Mouse (Mus musculus) gastrocnemius, postnatal 14 days (tissue): ENCODE measurements around the gene Hist1h2af. TPM values are rescaled to one million over a fixed set of nuclear protein-coding genes. Genes with fewer than 3 reads are reported as not detected.
"Not testable (repeated sequence)": the region's sequence is repeated elsewhere in the genome, so short reads cannot be mapped to it uniquely, and the experiment has no call there.

Source experiments
- DNase-seq: peaks from one replicate; pipeline ENCODE4 v3.0.0; 2021; ENCODE audit warnings: mixed read lengths
- intact Hi-C: fragments of 180-260 bp; cut with DNase I; formaldehyde crosslinking; loops from one replicate; pipeline ENCODE4 v1.15.1; 2025; ENCODE audit warnings: low total_unique reads
- total RNA-seq, 2 experiments: library from RNA; stranded (reverse); gene quantifications; 2 replicates each; pipeline ENCODE4 v1.2.3; 2021

Hist1h2af gene
- total RNA-seq, 2 experiments from 2014 or later = 61.2 to 77.1 TPM

DNA sequence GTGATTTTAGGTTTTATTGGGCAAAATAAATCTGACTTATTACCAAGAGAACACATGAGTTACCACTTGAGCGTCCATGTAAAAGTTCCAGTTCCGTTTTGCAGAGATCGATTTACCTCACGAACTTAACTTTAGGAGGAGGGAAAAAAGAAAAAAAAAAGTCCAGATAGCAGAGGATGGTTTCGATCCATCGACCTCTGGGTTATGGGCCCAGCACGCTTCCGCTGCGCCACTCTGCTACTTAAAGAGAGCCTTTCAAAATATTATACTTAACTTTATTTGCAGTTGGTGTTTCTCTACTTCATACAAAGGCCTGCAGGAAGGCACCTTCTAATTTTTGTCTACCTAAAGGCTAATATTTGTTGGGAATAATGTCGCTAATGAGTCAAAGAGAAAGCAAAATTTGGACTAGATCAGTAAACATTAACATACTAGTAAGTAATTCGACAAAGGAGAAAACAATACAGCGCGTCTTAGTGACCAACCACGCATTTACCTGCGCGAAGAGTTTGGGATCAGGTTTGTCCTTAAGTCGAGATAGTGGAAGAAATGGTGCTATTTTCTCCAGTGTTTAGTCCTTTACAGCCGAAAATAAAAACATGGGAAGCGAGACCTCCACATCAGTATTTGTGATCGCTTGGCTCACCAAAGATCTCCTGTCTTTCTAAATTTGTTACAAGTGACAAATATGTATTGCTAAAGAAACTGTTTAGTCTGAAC lies 3.4 kb upstream of the Hist1h2af start:
- DNase-seq = peak; percentile 28
- intact Hi-C loops = no loop called here

DNA sequence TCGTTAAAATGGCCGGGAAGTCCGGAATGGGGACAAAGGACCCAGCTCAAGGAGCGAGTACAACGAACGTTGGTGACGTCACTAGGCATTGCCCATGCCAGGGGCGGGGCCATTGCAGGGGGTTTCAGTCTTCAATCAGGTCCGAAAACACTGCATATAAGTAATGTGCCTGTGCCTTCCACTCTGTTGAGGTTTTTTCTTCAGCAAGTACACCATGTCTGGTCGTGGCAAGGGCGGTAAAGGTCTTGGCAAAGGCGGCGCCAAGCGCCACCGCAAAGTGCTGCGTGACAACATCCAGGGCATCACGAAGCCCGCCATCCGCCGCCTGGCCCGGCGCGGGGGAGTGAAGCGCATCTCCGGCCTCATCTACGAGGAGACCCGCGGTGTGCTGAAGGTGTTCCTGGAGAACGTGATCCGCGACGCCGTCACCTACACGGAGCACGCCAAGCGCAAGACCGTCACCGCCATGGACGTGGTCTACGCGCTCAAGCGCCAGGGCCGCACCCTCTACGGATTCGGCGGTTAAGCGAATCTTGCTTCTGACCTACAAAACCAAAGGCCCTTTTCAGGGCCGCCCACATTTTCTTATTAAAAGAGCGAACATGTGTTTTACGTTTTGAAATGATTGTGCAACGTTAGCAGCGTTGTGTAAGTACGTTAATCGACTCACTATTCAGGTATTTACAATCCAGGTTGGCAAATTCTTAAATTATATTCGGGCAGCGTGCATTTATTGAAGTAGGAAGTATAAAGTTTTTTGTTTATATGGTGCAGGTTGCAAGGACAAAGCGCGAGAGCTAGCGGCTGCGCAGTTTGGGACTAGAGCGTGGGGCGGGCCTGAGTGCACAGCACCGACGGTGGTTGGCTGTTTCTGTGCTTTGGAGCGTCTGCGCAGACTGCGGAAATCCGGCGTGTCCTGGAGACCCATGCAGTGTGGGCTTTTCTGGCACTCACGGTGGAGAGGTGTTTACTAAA lies 2.5 kb upstream of the Hist1h2af start, which contains the start of gene Hist1h4h:
Gene Hist1h4h, plus strand, starts transcription at position 150 of the 975 bp plus-strand sequence.
- intact Hi-C loops = no loop called here
- DNase-seq = peak; percentile 91

- DNase-seq = no peak
- intact Hi-C loops = no loop called here
These were observed 1.2 kb upstream of the Hist1h2af start for GRCm38 (mm10) chr13:23532262-23533075.

GRCm38 (mm10) chr13:23534368-23535131 lies 844 bp downstream of the Hist1h2af start:
- DNase-seq = no peak
- intact Hi-C loops = no loop called here

DNA sequence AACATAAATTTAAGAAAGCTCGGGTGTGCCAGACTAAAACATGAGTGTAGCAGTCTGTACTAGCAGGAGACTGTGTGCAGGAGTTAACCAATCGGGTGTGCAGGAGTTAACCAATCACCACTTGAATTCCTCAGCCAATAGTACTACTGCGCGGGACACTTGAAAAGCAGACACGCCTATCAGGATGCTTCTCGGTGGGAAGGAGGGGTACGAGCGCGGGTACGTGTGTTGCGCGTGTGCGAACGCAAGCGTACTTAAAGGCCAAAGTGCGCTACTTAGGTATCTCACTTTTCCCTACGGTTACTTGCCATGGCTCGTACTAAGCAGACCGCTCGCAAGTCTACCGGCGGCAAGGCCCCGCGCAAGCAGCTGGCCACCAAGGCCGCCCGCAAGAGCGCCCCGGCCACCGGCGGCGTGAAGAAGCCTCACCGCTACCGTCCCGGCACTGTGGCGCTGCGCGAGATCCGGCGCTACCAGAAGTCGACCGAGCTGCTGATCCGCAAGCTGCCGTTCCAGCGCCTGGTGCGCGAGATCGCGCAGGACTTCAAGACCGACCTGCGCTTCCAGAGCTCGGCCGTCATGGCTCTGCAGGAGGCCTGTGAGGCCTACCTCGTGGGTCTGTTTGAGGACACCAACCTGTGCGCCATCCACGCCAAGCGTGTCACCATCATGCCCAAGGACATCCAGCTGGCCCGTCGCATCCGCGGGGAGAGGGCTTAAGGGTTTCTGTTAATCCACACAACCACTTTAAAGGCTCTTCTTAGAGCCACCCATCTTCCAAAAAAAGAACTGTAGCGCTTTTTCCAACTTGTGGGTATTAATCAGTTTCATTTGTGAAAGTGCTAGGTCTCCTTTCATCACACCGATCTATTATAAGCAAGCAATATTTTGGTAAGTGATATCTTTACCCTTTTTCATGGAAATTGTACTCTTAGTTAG lies 1.7 kb downstream of the Hist1h2af start, which contains the start of gene Hist1h3g:
Gene Hist1h3g, plus strand, starts transcription at position 286 of the 939 bp plus-strand sequence.
- intact Hi-C loops = not testable (repeated sequence)
- DNase-seq = peak; percentile 76

- intact Hi-C loops = no loop called here
- DNase-seq = no peak
These were observed 2.5 kb downstream of the Hist1h2af start for GRCm38 (mm10) chr13:23536076-23536822.

DNA sequence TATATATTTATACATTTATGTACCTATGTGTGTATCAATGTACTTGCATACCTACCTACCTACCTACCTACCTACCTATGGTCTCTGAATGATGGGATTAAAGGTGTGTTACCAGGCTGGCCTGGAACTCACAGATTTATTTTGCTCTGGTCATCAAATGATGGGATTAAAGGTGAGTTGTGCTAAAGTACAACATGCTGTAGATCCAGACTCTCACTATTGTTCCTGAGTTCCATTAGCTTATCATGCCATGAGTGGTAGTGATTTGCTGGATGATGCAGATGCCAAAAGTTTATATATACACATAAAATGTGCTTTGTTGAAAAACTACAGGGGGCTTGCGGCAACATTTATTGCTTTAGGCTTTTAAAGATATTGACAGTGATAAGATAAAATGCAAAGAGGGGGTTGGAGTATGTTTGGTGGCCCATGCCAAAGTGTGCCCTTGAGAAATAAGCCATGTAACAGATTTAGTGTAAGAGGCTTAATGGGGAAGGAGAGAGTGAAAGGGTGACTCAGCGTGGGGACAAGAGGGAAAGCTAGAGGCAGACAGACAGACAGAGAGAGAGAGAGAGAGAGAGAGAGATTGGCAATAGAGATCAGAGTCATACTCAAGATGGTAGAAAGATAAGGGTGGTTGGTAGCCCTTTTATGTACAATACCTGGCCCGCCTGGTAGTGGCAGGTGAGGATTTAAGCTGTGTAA lies 3.5 kb downstream of the Hist1h2af start:
- intact Hi-C loops = no loop called here
- DNase-seq = no peak

GRCm38 (mm10) chr13:23538249-23538648 lies 4.5 kb downstream of the Hist1h2af start:
- no peak for DNase-seq
- intact Hi-C loops = no loop called here

- DNase-seq, intact Hi-C loops: not testable (repeated sequence)
These were observed 6.1 kb downstream of the Hist1h2af start for GRCm38 (mm10) chr13:23539821-23540220.

DNA sequence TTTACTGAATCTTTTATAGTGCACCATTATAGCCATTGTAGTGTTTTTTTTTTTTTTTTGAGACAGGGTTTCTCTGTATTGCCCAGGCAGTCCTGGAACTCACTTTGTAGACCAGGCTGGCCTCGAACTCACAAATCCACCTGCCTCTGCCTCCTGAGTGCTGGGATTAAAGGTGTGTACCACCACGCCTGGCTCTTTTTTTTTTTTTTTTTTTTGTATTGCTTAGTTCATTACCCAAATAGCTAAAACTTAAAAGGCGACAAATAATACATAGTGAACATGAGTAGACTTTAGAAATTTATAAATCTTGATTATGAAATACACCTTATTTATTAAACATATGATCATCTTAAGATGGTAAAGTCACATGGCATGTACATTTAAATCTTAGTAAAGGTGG lies 7.8 kb downstream of the Hist1h2af start:
- intact Hi-C loops = no loop called here

GRCm38 (mm10) chr13:23542225-23542980 lies 8.7 kb downstream of the Hist1h2af start:
- intact Hi-C loops = not testable (repeated sequence)

More for the DNA sequence above, 7.8 kb downstream of the Hist1h2af start:
- no peak for DNase-seq

GRCm38 (mm10) chr13:23542999-23543607 lies 9.4 kb downstream of the Hist1h2af start, which contains the start of gene Hist1h2bh:
Gene Hist1h2bh (minus strand): TSS chr13:23543392.
- peak; percentile 24 for DNase-seq
- intact Hi-C loops = not testable (repeated sequence)

More at GRCm38 (mm10) chr13:23542225-23542980, 8.7 kb downstream of the Hist1h2af start:
- DNase-seq = not testable (repeated sequence)

DNA sequence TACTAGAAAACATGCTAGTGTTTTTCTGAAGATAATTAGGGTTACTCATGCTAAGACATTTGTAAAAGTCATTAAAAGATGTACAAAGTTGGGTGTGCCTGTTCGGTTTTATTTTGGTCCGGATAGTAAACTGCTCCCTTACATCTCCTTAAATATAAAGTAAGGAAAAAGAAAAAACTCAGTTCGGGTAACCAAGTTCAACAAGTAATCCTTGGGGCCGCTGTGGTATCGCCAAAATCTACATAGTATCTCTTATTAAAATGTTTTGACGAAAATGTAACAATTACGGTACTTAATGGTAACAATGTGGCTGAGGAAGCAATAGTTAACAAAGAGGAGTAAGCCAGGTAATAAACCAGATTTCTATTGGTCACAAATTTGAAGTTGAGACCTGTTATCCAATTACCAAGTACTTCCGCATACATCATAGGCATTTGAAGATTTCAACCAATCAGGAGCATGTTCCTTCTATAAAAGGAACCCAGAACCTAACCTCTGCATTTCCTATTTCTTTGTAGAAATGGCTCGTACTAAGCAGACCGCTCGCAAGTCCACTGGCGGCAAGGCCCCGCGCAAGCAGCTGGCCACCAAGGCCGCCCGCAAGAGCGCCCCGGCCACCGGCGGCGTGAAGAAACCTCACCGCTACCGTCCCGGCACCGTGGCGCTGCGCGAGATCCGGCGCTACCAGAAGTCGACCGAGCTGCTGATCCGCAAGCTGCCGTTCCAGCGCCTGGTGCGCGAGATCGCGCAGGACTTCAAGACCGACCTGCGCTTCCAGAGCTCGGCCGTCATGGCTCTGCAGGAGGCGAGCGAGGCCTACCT lies 10.5 kb downstream of the Hist1h2af start, which contains the start of gene Hist1h3f:
Gene Hist1h3f, plus strand, starts transcription at position 88 of the 822 bp plus-strand sequence.
- peak; percentile 26 for DNase-seq
- intact Hi-C loops = no loop called here

DNA sequence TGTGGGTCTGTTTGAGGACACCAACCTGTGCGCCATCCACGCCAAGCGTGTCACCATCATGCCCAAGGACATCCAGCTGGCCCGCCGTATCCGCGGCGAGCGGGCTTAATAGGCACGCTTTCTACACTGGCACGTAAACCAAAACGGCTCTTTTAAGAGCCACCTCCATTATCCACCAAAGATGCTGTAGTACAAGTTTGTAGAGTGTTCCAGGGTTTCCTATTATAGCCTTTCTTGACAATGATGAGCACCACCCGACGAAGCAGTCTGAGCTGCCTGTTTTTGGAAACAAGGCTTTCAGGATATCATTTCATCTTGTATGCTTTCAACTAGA lies 11.0 kb downstream of the Hist1h2af start:
- intact Hi-C loops, DNase-seq: not testable (repeated sequence)
